Mouse (Mus musculus) stomach, embryonic 15.5 days (tissue): ENCODE data around the gene Thtpa. TPM values are rescaled to one million over a fixed set of nuclear protein-coding genes. Genes with fewer than 3 reads are reported as not detected.

Experiments
- ATAC-seq: fragments of 200-750 bp; cut with Nextera tagmentation; 2 replicates; pipeline ENCODE4 v1.8.0; 2017; ENCODE audit warnings: low read depth, moderate number of reproducible peaks, moderate TSS enrichment; ENCODE audit not compliant: insufficient read depth, low FRiP score
- H3K27ac ChIP-seq: fragments of 300-500 bp; sonication (generic); 2 replicates; pipeline ENCODE4 v1.5.1; 2015; ENCODE audit warnings: mild to moderate bottlenecking, inconsistent platforms
- H3K27me3 ChIP-seq: fragments of 300-500 bp; sonication (generic); replicated peaks from 2 replicates; pipeline ENCODE4 v1.6.1; 2015; ENCODE audit warnings: inconsistent platforms
- H3K36me3 ChIP-seq: fragments of 300-500 bp; sonication (generic); 2 replicates; pipeline ENCODE4 v1.6.1; 2015; ENCODE audit warnings: inconsistent platforms
- H3K4me1 ChIP-seq: fragments of 300-500 bp; sonication (generic); 2 replicates; pipeline ENCODE4 v1.6.1; 2015; ENCODE audit warnings: inconsistent platforms
- H3K4me2 ChIP-seq: fragments of 300-500 bp; sonication (generic); 2 replicates; pipeline ENCODE4 v1.6.1; 2015; ENCODE audit warnings: mild to moderate bottlenecking, inconsistent platforms
- H3K4me3 ChIP-seq: fragments of 300-500 bp; sonication (generic); replicated peaks from 2 replicates; pipeline ENCODE4 v1.5.1; 2015; ENCODE audit warnings: inconsistent platforms
- H3K9ac ChIP-seq: fragments of 300-500 bp; sonication (generic); 2 replicates; pipeline ENCODE4 v1.6.1; 2015; ENCODE audit warnings: inconsistent platforms
- H3K9me3 ChIP-seq: fragments of 300-500 bp; sonication (generic); 2 replicates; pipeline ENCODE4 v1.6.1; 2016; ENCODE audit warnings: inconsistent platforms
- WGBS: fragments of 180-500 bp; shearing (Covaris S2); methylation state at CpG from one replicate; pipeline ENCODE4 v1.1.7; 2015; 5-methylcytosine and 5-hydroxymethylcytosine counted together
- polyA plus RNA-seq: library from polyadenylated mRNA; unstranded; fragments of >200 nt; fragmentation: Nextera tagmentation; extraction: Ambion mirVana; gene quantifications from 2 replicates; pipeline ENCODE4 v1.2.1, GENCODE M21; 2015

Gene Thtpa
- 19.4 and 21.6 TPM in 2 replicates for polyA plus RNA-seq

DNA sequence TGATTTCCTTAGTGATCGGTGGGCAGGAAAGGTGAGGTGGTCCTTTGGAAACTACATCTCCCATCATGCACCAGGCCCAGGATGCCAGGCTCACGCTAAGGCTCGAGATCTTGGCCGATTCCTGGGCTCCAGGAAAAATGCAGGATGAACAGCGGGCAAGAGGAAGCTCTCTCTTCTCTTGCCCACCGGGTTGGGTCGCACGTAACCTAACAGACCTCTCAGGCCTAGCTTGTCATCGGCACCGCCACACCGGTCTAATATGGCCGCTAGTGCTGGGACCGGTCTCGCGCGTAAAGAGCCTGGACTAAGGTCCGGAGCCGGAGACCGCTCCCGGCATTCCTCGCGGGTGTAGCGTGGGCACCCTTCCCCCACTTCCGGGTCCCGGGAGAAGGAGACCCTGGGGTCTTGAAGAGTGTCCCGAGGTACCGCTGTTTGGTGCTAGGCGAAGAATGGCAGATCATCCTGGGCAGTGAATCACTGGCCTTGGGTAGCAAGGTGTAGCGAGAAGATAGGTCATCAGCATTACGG lies at the start of gene Thtpa:
Gene Thtpa (plus strand): TSS at position 81 of the 528 bp plus-strand sequence.
- H3K36me3 ChIP-seq: no peaks in the 10 kb centered on the region
- no peaks in the 10 kb centered on the region for H3K27me3 ChIP-seq
- peak within 1 kb of the TSS; percentile 59 for H3K9ac ChIP-seq
- no peaks in the 10 kb centered on the region for H3K9me3 ChIP-seq
- peaks cover 30% of the 10 kb centered on the region for H3K4me1 ChIP-seq
- peak within 1 kb of the TSS; percentile 75 for H3K4me3 ChIP-seq
- peak; percentile 63 for ATAC-seq
- H3K27ac ChIP-seq: peak within 1 kb of the TSS; percentile 76
- WGBS: under 1% methylated on average over 30 of the region's 30 CpGs
- H3K4me2 ChIP-seq: peak within 1 kb of the TSS; percentile 72

DNA sequence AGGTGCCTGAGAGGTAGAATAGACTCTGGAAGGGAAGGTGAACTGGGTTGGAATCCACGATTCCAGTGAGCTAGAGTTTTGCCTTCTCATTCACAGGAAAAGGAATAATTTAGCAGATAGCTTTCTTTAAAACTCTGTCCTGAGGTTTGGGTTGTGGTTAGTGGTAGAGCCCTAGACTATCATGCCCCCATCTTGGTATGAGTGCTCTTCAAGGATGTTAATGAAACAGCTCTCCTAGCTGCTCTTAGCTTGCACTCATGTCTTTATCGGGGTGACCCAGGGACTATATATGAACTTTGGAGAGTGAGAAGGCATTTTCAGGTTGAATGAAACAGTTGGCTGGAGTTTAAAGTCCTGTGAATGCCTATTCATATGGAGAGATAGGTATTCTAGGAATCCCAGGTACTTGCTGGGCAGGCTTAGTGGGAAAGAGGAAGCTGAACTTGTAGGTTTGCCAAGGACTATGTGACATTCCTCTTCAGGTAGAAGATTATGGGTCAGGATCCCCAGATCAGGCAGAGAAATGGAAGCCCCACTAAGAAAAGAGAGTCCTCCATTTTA lies 46.5 kb upstream of the Thtpa start:
- 75% methylated on average over 2 of the region's 2 CpGs for WGBS
- Histone ChIP-seq H3K4me1 (no peaks in the 10 kb centered on the region), H3K9me3 (no peaks in the 10 kb centered on the region), H3K36me3 (no peaks in the 10 kb centered on the region), H3K4me2 (no peak overlapping the region), H3K27ac (no peak overlapping the region), H3K9ac (no peak overlapping the region), H3K4me3 (no peak overlapping the region), H3K27me3 (no peaks in the 10 kb centered on the region)
- no peak for ATAC-seq

DNA sequence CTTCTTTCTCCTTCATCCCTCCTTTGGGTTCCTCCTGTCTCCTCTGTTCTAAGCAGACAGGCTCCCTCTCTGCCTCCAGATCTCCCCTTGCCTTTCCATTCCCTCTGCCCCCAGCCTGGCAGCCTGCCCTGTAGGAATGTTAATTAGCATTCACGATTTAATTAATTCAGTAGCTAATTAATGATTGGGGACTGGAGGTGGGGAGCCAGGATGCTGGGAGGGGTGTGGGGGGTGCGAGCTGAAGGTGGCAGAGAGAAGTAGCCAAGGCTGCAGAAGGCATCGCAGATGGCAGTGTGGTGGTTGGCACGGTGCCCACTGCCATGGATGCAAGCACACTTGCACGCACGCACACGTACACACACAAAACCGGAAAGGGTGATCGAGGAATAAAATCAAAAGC lies 42.1 kb upstream of the Thtpa start:
- 84% methylated on average over 9 of the region's 9 CpGs for WGBS
- no peak for ATAC-seq
- no peaks in the 10 kb centered on the region for H3K36me3 ChIP-seq
- no peak overlapping the region for H3K4me3 ChIP-seq
- no peaks in the 10 kb centered on the region for H3K4me1 ChIP-seq
- no peak overlapping the region for H3K27ac ChIP-seq
- no peak overlapping the region for H3K9ac ChIP-seq
- H3K9me3 ChIP-seq: no peaks in the 10 kb centered on the region
- no peak overlapping the region for H3K4me2 ChIP-seq
- no peaks in the 10 kb centered on the region for H3K27me3 ChIP-seq

DNA sequence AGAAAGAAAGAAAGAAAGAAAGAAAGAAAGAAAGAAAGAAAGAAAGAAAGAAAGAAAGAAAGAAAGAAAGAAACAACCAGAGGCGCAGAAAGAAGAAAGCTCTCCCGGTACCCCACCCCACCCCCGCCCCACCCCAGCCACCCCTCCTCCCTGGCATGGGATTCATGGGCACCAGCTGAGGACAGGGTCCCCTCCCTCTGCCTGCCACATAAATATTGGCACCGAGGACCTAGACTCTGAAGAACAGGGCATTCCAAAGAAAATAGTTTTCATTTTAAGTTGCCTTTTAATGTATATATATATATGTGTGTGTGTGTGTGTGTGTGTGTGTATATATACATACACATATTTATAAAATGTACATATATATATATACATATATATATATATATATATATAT lies 41.5 kb upstream of the Thtpa start:
- H3K27me3 ChIP-seq: no peaks in the 10 kb centered on the region
- H3K36me3 ChIP-seq: no peaks in the 10 kb centered on the region
- no peak overlapping the region for H3K4me2 ChIP-seq
- no peak overlapping the region for H3K27ac ChIP-seq
- H3K9ac ChIP-seq: no peak overlapping the region
- 76% methylated on average over 4 of the region's 4 CpGs for WGBS
- H3K9me3 ChIP-seq: no peaks in the 10 kb centered on the region
- no peak for ATAC-seq
- no peaks in the 10 kb centered on the region for H3K4me1 ChIP-seq
- H3K4me3 ChIP-seq: no peak overlapping the region

DNA sequence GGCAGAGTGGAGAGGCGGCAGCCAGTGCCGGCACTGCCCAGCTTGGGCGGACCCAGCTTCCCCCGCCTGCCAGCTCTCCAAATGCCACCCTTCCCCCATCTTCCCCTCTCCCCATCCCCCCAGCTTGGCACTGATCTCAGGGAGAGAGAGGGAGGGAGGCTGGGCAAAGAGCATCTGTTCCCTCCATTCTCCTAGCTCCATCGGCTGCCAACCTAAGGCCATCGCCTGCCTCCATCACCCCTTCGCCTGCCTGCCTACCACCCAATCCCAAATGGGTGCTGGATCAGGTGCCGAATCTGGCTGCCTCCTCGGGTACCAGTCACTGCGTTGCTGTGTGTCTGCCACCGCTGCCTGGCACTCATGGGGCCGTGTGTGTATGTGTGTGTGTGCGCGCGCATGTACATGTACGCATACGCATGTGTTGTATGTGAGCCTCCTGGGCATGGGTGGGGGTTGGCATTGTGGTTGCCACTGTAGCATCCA lies 40.8 kb upstream of the Thtpa start:
- Histone ChIP-seq H3K27me3 (no peaks in the 10 kb centered on the region), H3K4me2 (no peak overlapping the region), H3K9ac (no peak overlapping the region), H3K4me3 (no peak overlapping the region), H3K27ac (no peak overlapping the region), H3K4me1 (no peaks in the 10 kb centered on the region), H3K9me3 (no peaks in the 10 kb centered on the region), H3K36me3 (no peaks in the 10 kb centered on the region)
- WGBS: 87% methylated on average over 15 of the region's 17 CpGs
- ATAC-seq: no peak

DNA sequence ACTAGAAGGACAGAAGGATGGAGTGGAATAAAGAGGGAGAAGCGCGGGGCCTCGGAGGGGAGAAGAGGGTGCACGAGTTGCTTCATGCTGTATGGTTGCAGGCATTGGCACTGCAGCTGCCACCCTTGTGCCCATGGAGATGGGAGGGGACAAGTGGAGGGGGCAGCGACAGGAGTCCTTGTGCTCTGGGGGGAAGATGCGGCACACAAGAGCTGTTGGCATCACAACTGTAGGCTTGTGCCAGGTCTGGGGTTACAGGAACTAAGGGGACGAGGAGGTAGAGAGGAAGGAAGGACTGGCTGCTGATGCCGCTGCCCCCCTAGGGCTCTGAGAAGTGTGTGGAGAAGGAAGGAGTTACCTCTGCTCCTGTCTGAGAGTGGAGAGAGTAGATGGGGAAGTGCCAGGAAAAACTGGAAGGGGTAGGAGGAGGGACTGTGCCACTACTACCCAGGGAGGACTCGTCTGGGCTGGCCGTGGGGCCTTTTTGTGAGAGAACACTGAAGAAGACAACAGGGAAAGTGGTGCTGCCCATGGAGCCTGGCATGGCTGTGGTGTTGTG lies 40.3 kb upstream of the Thtpa start:
- no peak overlapping the region for H3K9ac ChIP-seq
- ATAC-seq: no peak
- 84% methylated on average over 10 of the region's 10 CpGs for WGBS
- H3K4me1 ChIP-seq: no peaks in the 10 kb centered on the region
- H3K36me3 ChIP-seq: no peaks in the 10 kb centered on the region
- no peak overlapping the region for H3K4me2 ChIP-seq
- H3K27ac ChIP-seq: no peak overlapping the region
- no peaks in the 10 kb centered on the region for H3K9me3 ChIP-seq
- H3K4me3 ChIP-seq: no peak overlapping the region
- H3K27me3 ChIP-seq: no peaks in the 10 kb centered on the region

DNA sequence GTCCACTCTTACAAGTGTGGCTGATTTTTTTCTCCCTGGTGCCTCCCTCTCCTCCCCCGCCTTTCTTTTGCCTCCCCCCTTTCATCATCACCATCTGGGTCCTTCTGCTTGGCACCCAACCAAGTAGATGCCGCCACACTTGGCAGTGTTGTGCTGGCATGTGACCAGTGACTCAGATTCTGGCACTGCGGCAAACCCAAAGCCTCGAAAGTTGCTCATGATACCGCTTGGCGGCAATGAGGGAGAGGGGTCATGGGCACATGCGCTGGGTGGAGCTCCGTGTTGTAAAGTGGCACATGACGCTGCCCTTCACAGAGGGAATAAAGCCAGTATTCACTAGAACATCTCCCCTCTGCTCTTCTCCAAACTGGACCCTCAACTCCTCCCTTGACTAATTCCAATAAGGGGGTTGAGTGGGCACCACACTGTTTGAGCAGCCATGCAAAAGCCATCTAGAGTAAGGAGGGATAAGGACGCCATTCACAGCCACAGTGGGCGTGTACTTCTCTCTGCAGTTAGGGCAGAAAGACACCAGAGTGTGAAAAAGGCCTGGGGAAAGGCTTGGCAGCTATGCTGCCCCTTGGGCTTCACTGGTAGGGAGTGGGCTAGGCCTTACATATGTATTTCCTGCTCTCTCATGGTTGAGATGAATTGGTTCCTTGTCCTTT lies 39.3 kb upstream of the Thtpa start:
- Histone ChIP-seq H3K4me3 (no peak overlapping the region), H3K4me1 (no peaks in the 10 kb centered on the region), H3K9me3 (no peaks in the 10 kb centered on the region), H3K27me3 (no peaks in the 10 kb centered on the region), H3K4me2 (no peak overlapping the region), H3K36me3 (no peaks in the 10 kb centered on the region), H3K9ac (no peak overlapping the region), H3K27ac (no peak overlapping the region)
- WGBS: 76% methylated on average over 11 of the region's 11 CpGs
- ATAC-seq: no peak

DNA sequence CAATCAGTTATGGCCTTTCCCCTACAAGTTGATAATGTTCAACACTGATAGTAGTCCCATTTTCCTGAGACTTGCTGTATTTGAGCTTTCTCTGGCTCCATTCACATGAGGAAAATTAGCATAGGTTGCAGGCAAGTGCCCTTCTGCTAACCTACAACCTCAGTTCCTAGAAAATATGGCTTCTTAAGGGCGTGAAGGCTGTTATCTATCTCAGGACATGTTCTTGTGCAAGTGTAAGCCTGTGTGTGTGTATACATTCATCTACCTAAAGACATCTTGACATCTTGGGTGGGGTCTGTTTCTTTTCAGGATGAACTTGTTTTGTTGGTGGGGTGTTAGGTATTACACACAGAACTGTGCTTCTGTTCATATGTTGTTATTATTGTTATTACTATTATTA lies 35.6 kb upstream of the Thtpa start:
- H3K27ac ChIP-seq: no peak overlapping the region
- ATAC-seq: no peak
- H3K9ac ChIP-seq: no peak overlapping the region
- H3K4me2 ChIP-seq: no peak overlapping the region
- peaks cover 9% of the 10 kb centered on the region for H3K4me1 ChIP-seq
- H3K9me3 ChIP-seq: no peaks in the 10 kb centered on the region
- no peaks in the 10 kb centered on the region for H3K27me3 ChIP-seq
- no peak overlapping the region for H3K4me3 ChIP-seq
- 47% methylated on average over 1 of the region's 1 CpGs for WGBS
- no peaks in the 10 kb centered on the region for H3K36me3 ChIP-seq

DNA sequence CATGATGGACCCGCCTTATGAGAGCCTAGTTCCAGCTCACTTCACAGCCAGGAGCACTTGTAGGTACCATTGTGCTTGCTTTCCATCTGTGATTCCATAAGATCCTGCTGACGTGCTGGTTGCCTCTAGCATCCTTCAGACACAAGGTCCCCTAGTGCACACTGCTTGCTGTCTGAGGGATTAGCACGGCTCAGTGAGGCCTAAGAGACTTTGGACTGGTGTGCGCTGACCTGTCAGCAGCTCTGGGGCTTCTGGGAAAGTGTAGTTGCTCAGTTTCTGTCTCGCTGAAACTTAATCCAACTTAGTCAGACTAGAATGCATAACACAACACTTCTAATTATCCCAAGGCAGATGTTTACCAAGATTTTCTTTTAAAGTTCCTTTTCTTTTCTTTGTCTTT lies 34.7 kb upstream of the Thtpa start:
- Histone ChIP-seq H3K4me2 (no peak overlapping the region), H3K9me3 (no peaks in the 10 kb centered on the region), H3K36me3 (no peaks in the 10 kb centered on the region), H3K4me1 (peaks cover 9% of the 10 kb centered on the region), H3K27ac (no peak overlapping the region), H3K4me3 (no peak overlapping the region), H3K27me3 (no peaks in the 10 kb centered on the region), H3K9ac (no peak overlapping the region)
- ATAC-seq: no peak
- 69% methylated on average over 5 of the region's 5 CpGs for WGBS

DNA sequence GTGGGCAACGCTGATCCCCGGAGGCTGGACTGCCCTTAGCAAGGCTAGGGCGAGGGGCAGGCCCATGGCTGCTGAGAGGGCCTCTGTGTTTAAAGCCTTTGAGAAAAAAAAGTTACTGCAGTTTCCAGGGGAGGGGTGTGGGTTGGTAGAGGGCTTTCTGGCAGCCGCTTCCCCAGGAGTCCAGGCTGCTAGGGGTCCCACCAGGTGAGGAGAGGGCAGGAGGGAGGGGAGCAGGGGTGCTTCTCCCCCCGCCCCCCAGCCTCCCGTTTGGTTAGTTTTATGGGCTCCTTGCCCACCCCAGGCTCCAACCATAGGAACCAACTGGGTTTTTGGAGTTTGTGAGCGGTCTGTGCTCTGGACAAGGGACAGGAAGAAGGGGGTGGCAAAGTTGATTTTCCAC lies 32.7 kb upstream of the Thtpa start:
- Histone ChIP-seq H3K36me3 (no peaks in the 10 kb centered on the region), H3K4me1 (peaks cover 9% of the 10 kb centered on the region), H3K4me2 (peak overlapping the region; percentile 39; the same call in 1 of the 2 replicates), H3K4me3 (no peak overlapping the region), H3K9me3 (no peaks in the 10 kb centered on the region), H3K27ac (no peak overlapping the region), H3K27me3 (no peaks in the 10 kb centered on the region), H3K9ac (no peak overlapping the region)
- no peak for ATAC-seq
- 42% methylated on average over 7 of the region's 7 CpGs for WGBS

DNA sequence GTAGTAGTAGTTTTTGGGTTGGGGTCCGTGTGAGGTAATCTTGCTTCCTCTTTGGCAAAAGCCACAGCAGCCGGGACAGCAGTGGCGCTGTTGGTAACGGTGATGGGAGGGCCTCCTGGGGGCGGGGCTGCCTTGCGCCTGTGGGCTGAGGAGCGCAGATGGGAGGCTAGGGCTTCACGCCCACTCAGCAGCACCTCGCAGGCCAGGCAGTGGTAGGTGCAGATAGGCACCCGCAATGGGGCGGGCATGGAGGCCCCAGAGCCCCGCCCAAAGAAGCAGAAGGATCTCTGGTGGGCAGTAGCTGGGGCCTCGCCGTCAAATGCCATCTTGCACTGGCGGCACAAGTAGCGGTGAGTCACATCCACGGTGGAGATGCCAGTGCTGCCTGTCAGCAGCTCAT lies 32.0 kb upstream of the Thtpa start:
- H3K4me2 ChIP-seq: peak overlapping the region; percentile 39
- H3K9ac ChIP-seq: no peak overlapping the region
- no peaks in the 10 kb centered on the region for H3K27me3 ChIP-seq
- no peaks in the 10 kb centered on the region for H3K9me3 ChIP-seq
- WGBS: 14% methylated on average over 17 of the region's 17 CpGs
- no peak overlapping the region for H3K4me3 ChIP-seq
- peaks cover 9% of the 10 kb centered on the region for H3K4me1 ChIP-seq
- no peaks in the 10 kb centered on the region for H3K36me3 ChIP-seq
- no peak overlapping the region for H3K27ac ChIP-seq
- peak; percentile 91 for ATAC-seq

DNA sequence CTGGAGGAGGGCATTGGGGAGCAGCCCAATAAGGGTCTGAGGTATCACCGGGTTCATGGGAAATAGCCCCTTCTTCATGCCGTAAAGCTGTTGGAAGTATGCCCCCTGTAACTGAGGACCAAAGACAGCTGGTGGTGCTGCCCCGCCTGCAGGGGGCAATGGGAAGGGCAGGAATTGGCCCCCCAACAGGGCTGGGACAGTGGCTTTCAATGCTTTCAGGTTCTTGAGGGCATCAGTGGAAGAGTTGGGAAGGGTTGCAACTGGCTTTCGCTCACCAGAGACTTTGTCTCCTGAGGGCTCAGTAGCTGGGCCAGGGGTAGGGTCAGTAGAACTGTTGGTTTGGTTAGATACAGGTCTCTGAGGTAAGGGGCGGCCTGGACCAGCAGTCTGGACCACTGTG lies 31.5 kb upstream of the Thtpa start:
- Histone ChIP-seq H3K9ac (no peak overlapping the region), H3K27ac (no peak overlapping the region), H3K4me1 (peaks cover 9% of the 10 kb centered on the region), H3K36me3 (no peaks in the 10 kb centered on the region), H3K4me2 (peak overlapping the region; percentile 39), H3K4me3 (no peak overlapping the region), H3K9me3 (no peaks in the 10 kb centered on the region), H3K27me3 (no peaks in the 10 kb centered on the region)
- ATAC-seq: no peak
- 85% methylated on average over 5 of the region's 5 CpGs for WGBS
